Mouse (Mus musculus): Measurements from ENCODE around the gene Lrmda. TPM values are rescaled to one million over a fixed set of nuclear protein-coding genes. Genes with fewer than 3 reads are reported as not detected.

The Lrmda gene
- total and polyA plus RNA-seq, 3 experiments: 0.43 to 1.1 (median 1.0) TPM

- TF ChIP-seq EP300 (IDR thresholded peaks at IDR 0.05; ENCODE audit: insufficient read depth, low read depth, low read length): no peak
- TF ChIP-seq POLR2A (IDR thresholded peaks at IDR 0.05; ENCODE audit: insufficient read depth, low read depth, low read length): no peak
- no peak for TF ChIP-seq CTCF (IDR thresholded peaks at IDR 0.05)
- H3K9ac ChIP-seq (ENCODE audit: low read depth, low read length): no peak overlapping the region
- H3K36me3 ChIP-seq (ENCODE audit: control insufficient read depth, insufficient read depth, low read length): no peaks in the 10 kb centered on the region
- no peaks in the 10 kb centered on the region for H3K27me3 ChIP-seq (ENCODE audit: control insufficient read depth, insufficient read depth, low read length)
- no peak overlapping the region for H3K4me3 ChIP-seq
- 75% methylated on average over 3 of the region's 3 CpGs for WGBS
- H3K27ac ChIP-seq: no peak overlapping the region
- intact Hi-C loops (cut with DNase I): no loop called here
- H3K4me1 ChIP-seq (ENCODE audit: control insufficient read depth, insufficient read depth, low read length): no peaks in the 10 kb centered on the region
- no peak for DNase-seq
- no peaks in the 10 kb centered on the region for H3K79me2 ChIP-seq (replicated peaks; ENCODE audit: control insufficient read depth, insufficient read depth, low read length)
Observed at GRCm38 (mm10) chr14:22083931-22084330, 64.4 kb downstream of the Lrmda start.

GRCm38 (mm10) chr14:22085411-22085810 lies 65.9 kb downstream of the Lrmda start:
- WGBS: 88% methylated on average over 3 of the region's 3 CpGs
- H3K4me1 ChIP-seq (ENCODE audit: control insufficient read depth, insufficient read depth, low read length): no peaks in the 10 kb centered on the region
- H3K4me3 ChIP-seq: no peak overlapping the region
- no peaks in the 10 kb centered on the region for H3K27me3 ChIP-seq (ENCODE audit: control insufficient read depth, insufficient read depth, low read length)
- DNase-seq: no peak
- H3K9ac ChIP-seq (ENCODE audit: low read depth, low read length): no peak overlapping the region
- no peaks in the 10 kb centered on the region for H3K36me3 ChIP-seq (ENCODE audit: control insufficient read depth, insufficient read depth, low read length)
- H3K27ac ChIP-seq: no peak overlapping the region
- H3K79me2 ChIP-seq (replicated peaks; ENCODE audit: control insufficient read depth, insufficient read depth, low read length): no peaks in the 10 kb centered on the region
- intact Hi-C loops (cut with DNase I): no loop called here
- TF ChIP-seq CTCF (IDR thresholded peaks at IDR 0.05) (no peak), POLR2A (IDR thresholded peaks at IDR 0.05; ENCODE audit: insufficient read depth, low read depth, low read length) (no peak), EP300 (IDR thresholded peaks at IDR 0.05; ENCODE audit: insufficient read depth, low read depth, low read length) (no peak)

- DNase-seq: no peak
- Histone ChIP-seq H3K27ac (no peak overlapping the region), H3K4me3 (no peak overlapping the region), H3K27me3 (ENCODE audit: control insufficient read depth, insufficient read depth, low read length) (no peaks in the 10 kb centered on the region), H3K79me2 (replicated peaks; ENCODE audit: control insufficient read depth, insufficient read depth, low read length) (no peaks in the 10 kb centered on the region), H3K4me1 (ENCODE audit: control insufficient read depth, insufficient read depth, low read length) (no peaks in the 10 kb centered on the region), H3K9ac (ENCODE audit: low read depth, low read length) (no peak overlapping the region), H3K36me3 (ENCODE audit: control insufficient read depth, insufficient read depth, low read length) (no peaks in the 10 kb centered on the region)
- whole genome bisulfite sequencing: 96% methylated on average over 2 of the region's 2 CpGs
- intact Hi-C loops (cut with DNase I): no loop called here
- TF ChIP-seq CTCF (IDR thresholded peaks at IDR 0.05) (no peak), EP300 (IDR thresholded peaks at IDR 0.05; ENCODE audit: insufficient read depth, low read depth, low read length) (no peak), POLR2A (IDR thresholded peaks at IDR 0.05; ENCODE audit: insufficient read depth, low read depth, low read length) (no peak)
Observed at GRCm38 (mm10) chr14:22088604-22089003, 69.1 kb downstream of the Lrmda start.

- H3K9ac ChIP-seq (ENCODE audit: low read depth, low read length): no peak overlapping the region
- H3K36me3 ChIP-seq (ENCODE audit: control insufficient read depth, insufficient read depth, low read length): no peaks in the 10 kb centered on the region
- no peaks in the 10 kb centered on the region for H3K79me2 ChIP-seq (replicated peaks; ENCODE audit: control insufficient read depth, insufficient read depth, low read length)
- H3K27me3 ChIP-seq (ENCODE audit: control insufficient read depth, insufficient read depth, low read length): no peaks in the 10 kb centered on the region
- DNase-seq: no peak
- no peak overlapping the region for H3K4me3 ChIP-seq
- H3K27ac ChIP-seq: no peak overlapping the region
- no peaks in the 10 kb centered on the region for H3K4me1 ChIP-seq (ENCODE audit: control insufficient read depth, insufficient read depth, low read length)
- TF ChIP-seq EP300 (IDR thresholded peaks at IDR 0.05; ENCODE audit: insufficient read depth, low read depth, low read length) (no peak), POLR2A (IDR thresholded peaks at IDR 0.05; ENCODE audit: insufficient read depth, low read depth, low read length) (no peak), CTCF (IDR thresholded peaks at IDR 0.05) (no peak)
- intact Hi-C loops (cut with DNase I): no loop called here
- WGBS: 83% methylated on average over 7 of the region's 7 CpGs
Observed at GRCm38 (mm10) chr14:22089331-22089730, 69.8 kb downstream of the Lrmda start.

GRCm38 (mm10) chr14:22089866-22090470 lies 70.5 kb downstream of the Lrmda start:
- Histone ChIP-seq H3K27ac (no peak overlapping the region), H3K9ac (ENCODE audit: low read depth, low read length) (no peak overlapping the region)

GRCm38 (mm10) chr14:22090778-22091211 lies 71.3 kb downstream of the Lrmda start:
- Histone ChIP-seq H3K27ac (no peak overlapping the region), H3K36me3 (ENCODE audit: control insufficient read depth, insufficient read depth, low read length) (no peaks in the 10 kb centered on the region), H3K4me1 (ENCODE audit: control insufficient read depth, insufficient read depth, low read length) (no peaks in the 10 kb centered on the region), H3K4me3 (no peak overlapping the region), H3K9ac (ENCODE audit: low read depth, low read length) (no peak overlapping the region), H3K79me2 (replicated peaks; ENCODE audit: control insufficient read depth, insufficient read depth, low read length) (no peaks in the 10 kb centered on the region), H3K27me3 (ENCODE audit: control insufficient read depth, insufficient read depth, low read length) (no peaks in the 10 kb centered on the region)
- TF ChIP-seq POLR2A (IDR thresholded peaks at IDR 0.05; ENCODE audit: insufficient read depth, low read depth, low read length) (no peak), EP300 (IDR thresholded peaks at IDR 0.05; ENCODE audit: insufficient read depth, low read depth, low read length) (no peak), CTCF (IDR thresholded peaks at IDR 0.05) (no peak)
- WGBS: 57% methylated on average over 5 of the region's 5 CpGs
- DNase-seq: no peak
- intact Hi-C loops (cut with DNase I): loop anchor here (5.0 kb wide), 1 partner anchor 43 kb away; no protein-coding TSS in a partner anchor

More at GRCm38 (mm10) chr14:22089866-22090470, 70.5 kb downstream of the Lrmda start:
- Histone ChIP-seq H3K79me2 (replicated peaks; ENCODE audit: control insufficient read depth, insufficient read depth, low read length) (no peaks in the 10 kb centered on the region), H3K4me3 (no peak overlapping the region), H3K27me3 (ENCODE audit: control insufficient read depth, insufficient read depth, low read length) (no peaks in the 10 kb centered on the region), H3K4me1 (ENCODE audit: control insufficient read depth, insufficient read depth, low read length) (no peaks in the 10 kb centered on the region), H3K36me3 (ENCODE audit: control insufficient read depth, insufficient read depth, low read length) (no peaks in the 10 kb centered on the region)
- WGBS: 93% methylated on average over 8 of the region's 8 CpGs
- TF ChIP-seq CTCF (IDR thresholded peaks at IDR 0.05) (no peak), POLR2A (IDR thresholded peaks at IDR 0.05; ENCODE audit: insufficient read depth, low read depth, low read length) (no peak), EP300 (IDR thresholded peaks at IDR 0.05; ENCODE audit: insufficient read depth, low read depth, low read length) (no peak)
- no peak for DNase-seq
- intact Hi-C loops (cut with DNase I): loop anchor here (5.0 kb wide), 1 partner anchor 43 kb away; no protein-coding TSS in a partner anchor

Data from heart, adult 2 months (tissue).